Mouse (Mus musculus) frontal cortex, postnatal 14 days (tissue): Measurements from ENCODE around the gene Dll3.

Experiments used
- DNase-seq, 2 experiments: peaks; one replicate each; pipeline ENCODE4 v3.0.0; 2022; ENCODE audit warnings: low spot score in 2 of 2

Gene Dll3

GRCm38 (mm10) chr7:28309737-28310136, 7.7 kb upstream of the Dll3 start:
- DNase-seq = no peak

- DNase-seq = no peak
These were observed 4.2 kb upstream of the Dll3 start for GRCm38 (mm10) chr7:28306216-28306615.

- DNase-seq = no peak
These were observed 3.6 kb upstream of the Dll3 start for GRCm38 (mm10) chr7:28305641-28306040.

GRCm38 (mm10) chr7:28298837-28299625, 3.0 kb downstream of the Dll3 start:
- DNase-seq = no peak

- peak; percentile 53 to 56 for DNase-seq
These were observed 7.6 kb downstream of the Dll3 start for GRCm38 (mm10) chr7:28294481-28294880.

GRCm38 (mm10) chr7:28290638-28291590, 11.1 kb downstream of the Dll3 start, which contains the start of gene Selenov:
Selenov (minus strand) TSS chr7:28291186.
- peak in 1 of 2 experiments; percentile 36 for DNase-seq

- no peak for DNase-seq
These were observed 11.9 kb downstream of the Dll3 start for GRCm38 (mm10) chr7:28290165-28290564.

- no peak for DNase-seq
These were observed 21.4 kb downstream of the Dll3 start for GRCm38 (mm10) chr7:28280630-28281029.

GRCm38 (mm10) chr7:28278279-28278652, 23.8 kb downstream of the Dll3 start:
- no peak for DNase-seq

- DNase-seq = peak; percentile 89 to 95
These were observed 24.3 kb downstream of the Dll3 start, which contains the start of gene Eid2b for GRCm38 (mm10) chr7:28277615-28278278. Eid2b (plus strand) TSS chr7:28277739.

- no peak for DNase-seq
These were observed 24.8 kb downstream of the Dll3 start for GRCm38 (mm10) chr7:28277237-28277614.

- no peak for DNase-seq
These were observed 30.3 kb downstream of the Dll3 start for GRCm38 (mm10) chr7:28271761-28272160.

GRCm38 (mm10) chr7:28269355-28269754, 32.7 kb downstream of the Dll3 start:
- no peak for DNase-seq

GRCm38 (mm10) chr7:28268576-28268975, 33.5 kb downstream of the Dll3 start:
- no peak for DNase-seq

- peak in 1 of 2 experiments; percentile 47 for DNase-seq
These were observed 34.0 kb downstream of the Dll3 start for GRCm38 (mm10) chr7:28268042-28268531.

GRCm38 (mm10) chr7:28267129-28268041, 34.7 kb downstream of the Dll3 start, which contains the start of gene Eid2:
Eid2 (plus strand) TSS chr7:28267881.
- peak; percentile 86 for DNase-seq

- DNase-seq = no peak
These were observed 36.6 kb downstream of the Dll3 start for GRCm38 (mm10) chr7:28265391-28265790.

GRCm38 (mm10) chr7:28263786-28264185, 38.3 kb downstream of the Dll3 start:
- no peak for DNase-seq

GRCm38 (mm10) chr7:28262861-28263260, 39.2 kb downstream of the Dll3 start:
- no peak for DNase-seq

- no peak for DNase-seq
These were observed 46.6 kb downstream of the Dll3 start for GRCm38 (mm10) chr7:28255476-28255875.

- no peak for DNase-seq
These were observed 47.4 kb downstream of the Dll3 start for GRCm38 (mm10) chr7:28254591-28254990.
